Comparison of ENCODE assay signal across 8 mouse cellular contexts in the genomic region with DNA sequence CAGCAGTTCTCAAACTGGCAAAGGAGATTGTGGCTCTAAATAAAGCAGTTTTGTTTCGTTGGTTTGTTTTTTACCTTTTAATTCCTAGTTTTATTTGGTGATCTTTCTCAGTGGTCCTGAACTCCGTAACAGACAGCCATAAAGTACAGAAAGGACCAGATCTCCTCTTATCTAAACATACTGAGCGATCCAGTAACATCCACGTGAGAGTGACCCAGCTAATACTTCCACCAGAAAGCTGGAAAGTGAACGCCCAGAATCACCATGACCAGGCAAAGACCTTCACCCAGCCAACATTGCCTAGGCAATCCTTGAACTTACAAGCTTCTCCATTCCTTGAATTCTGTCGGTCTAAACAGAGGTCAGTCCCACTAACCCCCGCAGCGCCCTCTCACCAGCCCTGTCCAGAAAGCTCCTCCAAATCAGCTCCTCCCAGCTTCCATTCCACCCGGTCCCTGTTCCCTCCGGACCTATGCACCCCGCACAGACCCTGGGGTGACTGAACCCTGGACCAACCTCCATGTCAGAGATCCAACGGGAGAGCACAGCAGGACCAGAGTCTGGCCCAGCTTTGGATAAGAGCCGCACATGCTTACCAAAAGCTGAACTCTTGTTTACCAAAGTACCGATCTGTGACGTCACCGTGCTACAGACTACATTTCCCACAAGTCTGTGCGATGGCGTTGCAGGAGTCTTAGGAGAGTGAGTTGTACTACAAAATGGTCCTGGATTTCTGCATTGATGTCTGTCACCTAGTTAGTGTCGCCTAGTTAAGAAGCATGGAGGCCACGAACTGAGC. TPM values are rescaled to one million over a fixed set of nuclear protein-coding genes. Genes with fewer than 3 reads are reported as not detected.
DNase-seq lines count a peak whose midpoint lies in the region; ATAC-seq lines count a peak whose summit lies in the region.

TSS of gene Zfp874b (minus strand) at position 634 of the 799 bp plus-strand sequence.

- DNase-seq in ES-CJ7 (ENCODE audit: low read depth, low spot score), result peak; percentile 93
- peak; percentile 83 for DNase-seq in cerebellum, adult 11 months
- peak; percentile 96 for DNase-seq in forebrain, embryonic 14.5 days (ENCODE audit: low spot score)
- peak; percentile 76 to 90 for DNase-seq in heart, postnatal 14 days
- DNase-seq in layer of hippocampus, adult 11-12 months (ENCODE audit: low spot score), result peak; percentile 92
- DNase-seq in lung, adult 18-20 months, result peak; percentile 91 to 93
- DNase-seq in testis, postnatal 14 days (ENCODE audit: low spot score), result peak; percentile 80

- ATAC-seq in forebrain, embryonic 14.5 days, result peak; percentile 96
- ATAC-seq in neural tube, embryonic 15.5 days (ENCODE audit: low FRiP score), result peak; percentile 97

- no peaks in the 10 kb centered on the region for H3K36me3 ChIP-seq in forebrain, embryonic 14.5 days (ENCODE audit: control insufficient read depth, insufficient read depth, low read length)
- peaks cover 16% of the 10 kb centered on the region for H3K36me3 ChIP-seq in neural tube, embryonic 15.5 days

- H3K4me2 ChIP-seq in forebrain, embryonic 14.5 days (ENCODE audit: low read length), result peak within 1 kb of the TSS; percentile 70
- peak within 1 kb of the TSS; percentile 70 for H3K4me2 ChIP-seq in neural tube, embryonic 15.5 days

- intact Hi-C loops in heart, postnatal 14 days (cut with DNase I), result loop anchor here (2.0 kb wide), 1 partner anchor 31 kb away; no protein-coding TSS in a partner anchor

- H3K27me3 ChIP-seq in forebrain, embryonic 14.5 days (replicated peaks; ENCODE audit: control insufficient read depth, insufficient read depth, low read length), result no peaks in the 10 kb centered on the region
- H3K27me3 ChIP-seq in neural tube, embryonic 15.5 days (replicated peaks), result no peaks in the 10 kb centered on the region

- no peaks in the 10 kb centered on the region for H3K9me3 ChIP-seq in forebrain, embryonic 14.5 days (replicated peaks; ENCODE audit: control insufficient read depth, low read length)
- no peaks in the 10 kb centered on the region for H3K9me3 ChIP-seq in neural tube, embryonic 15.5 days (replicated peaks)

- peak within 1 kb of the TSS; percentile 65 for H3K9ac ChIP-seq in forebrain, embryonic 14.5 days (ENCODE audit: low read length)
- H3K9ac ChIP-seq in neural tube, embryonic 15.5 days (replicated peaks), result peak within 1 kb of the TSS; percentile 55

- H3K4me1 ChIP-seq in forebrain, embryonic 14.5 days (ENCODE audit: control insufficient read depth, insufficient read depth, low read length), result peaks cover 2% of the 10 kb centered on the region; the same call in 1 of the 2 replicates
- H3K4me1 ChIP-seq in neural tube, embryonic 15.5 days, result peaks cover 12% of the 10 kb centered on the region

- peak within 1 kb of the TSS; percentile 50 for H3K4me3 ChIP-seq in forebrain, embryonic 14.5 days (ENCODE audit: low read depth, low read length)
- H3K4me3 ChIP-seq in neural tube, embryonic 15.5 days (replicated peaks), result peak within 1 kb of the TSS; percentile 70

- whole genome bisulfite sequencing in forebrain, embryonic 14.5 days, result 7% methylated on average over 20 of the region's 20 CpGs
- 5% methylated on average over 20 of the region's 20 CpGs for WGBS in neural tube, embryonic 15.5 days

- H3K27ac ChIP-seq in forebrain, embryonic 14.5 days (ENCODE audit: low read depth, low read length), result no peak within 1 kb of the TSS
- 0 out of 2 replicates have a peak within 1 kb of the TSS, but pooled peaks have one; percentile 28 for H3K27ac ChIP-seq in neural tube, embryonic 15.5 days (replicated peaks)

RNA-seq across cellular contexts. Expression of gene Zfp874b, which starts in this region (rescaled TPM):
- 3.4 and 3.8 TPM in 2 replicates for polyA plus RNA-seq in forebrain, embryonic 14.5 days (2014; fragmentation: Nextera tagmentation; extraction: Ambion mirVana)
- 10 to 100 TPM; 13.6 to 14.4 TPM for total RNA-seq in heart, postnatal 14 days (2021)
- 2.5 and 3.7 TPM in 2 replicates for polyA plus RNA-seq in neural tube, embryonic 15.5 days (2015; fragmentation: Nextera tagmentation; extraction: Ambion mirVana)
